13 mouse cellular contexts compared by ENCODE assay signal in genomic region chr5:107894676-107895075, GRCm38 (mm10).
"Had no signal": no experiment of that assay in that cellular context is flagged by ENCODE, and none has a peak within 500 bp of the region (broad histone marks: within the 10 kb centered on the region; RNA-seq: fewer than 3 reads in every experiment).

No protein-coding gene starts in this region.

- DNase-seq: kidney, postnatal 10 days; layer of hippocampus, postnatal 36 days; liver, embryonic 13.5 days; lung, adult 2 months; lung, postnatal 14 days; lung, postnatal 4 days; midbrain, embryonic 14.5 days; retina, postnatal 1 day; right cerebral cortex, postnatal 25 days; spleen, adult 18-20 months; thymus, adult 2 months; thymus, postnatal 14 days; thymus, postnatal 4 days had no signal
